Mouse (Mus musculus) activated CD4-positive, CD25-positive, alpha-beta regulatory T cell, adult 4 months (primary cell): Measurements from ENCODE around the gene Zfp988. TPM values are rescaled to one million over a fixed set of nuclear protein-coding genes. Genes with fewer than 3 reads are reported as not detected.
"Not testable (repeated sequence)": the region's sequence is repeated elsewhere in the genome, so short reads cannot be mapped to it uniquely, and the experiment has no call there.

Experiments
- ATAC-seq: one replicate; pipeline ENCODE4 v1.8.0; 2017
- polyA plus RNA-seq, 2 experiments: library from polyadenylated mRNA; unstranded; fragments of 100-300 nt; shearing (Covaris generic); gene quantifications; one replicate each; pipeline ENCODE4 v1.2.1; 2017

Gene Zfp988
- polyA plus RNA-seq, 2 experiments from 2014 or later, result 0.46 to 0.73 TPM

DNA sequence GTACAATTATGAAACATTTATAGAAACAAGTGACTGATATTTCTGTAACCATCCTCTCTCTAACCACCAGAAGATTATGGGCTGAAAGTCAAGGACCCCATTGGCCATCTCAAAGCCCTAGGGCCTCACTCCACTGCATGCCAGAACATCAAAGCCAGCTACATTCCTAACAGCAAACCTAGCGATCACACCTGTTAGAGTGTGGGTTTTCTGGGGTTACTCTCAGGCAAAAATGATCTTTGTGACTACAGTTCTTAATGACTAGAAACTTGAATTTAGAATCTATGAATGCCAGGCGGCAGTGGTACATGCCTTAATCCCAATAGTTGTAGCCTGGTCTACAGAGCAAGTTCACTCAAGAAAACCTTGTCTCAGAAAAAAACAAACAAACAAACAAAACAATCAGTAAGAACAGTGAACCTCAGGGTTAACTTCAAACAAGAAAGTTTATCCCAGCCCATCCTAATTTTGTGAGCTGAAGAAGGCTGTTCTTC lies 39.6 kb downstream of the Zfp988 start:
- ATAC-seq, result not testable (repeated sequence)

DNA sequence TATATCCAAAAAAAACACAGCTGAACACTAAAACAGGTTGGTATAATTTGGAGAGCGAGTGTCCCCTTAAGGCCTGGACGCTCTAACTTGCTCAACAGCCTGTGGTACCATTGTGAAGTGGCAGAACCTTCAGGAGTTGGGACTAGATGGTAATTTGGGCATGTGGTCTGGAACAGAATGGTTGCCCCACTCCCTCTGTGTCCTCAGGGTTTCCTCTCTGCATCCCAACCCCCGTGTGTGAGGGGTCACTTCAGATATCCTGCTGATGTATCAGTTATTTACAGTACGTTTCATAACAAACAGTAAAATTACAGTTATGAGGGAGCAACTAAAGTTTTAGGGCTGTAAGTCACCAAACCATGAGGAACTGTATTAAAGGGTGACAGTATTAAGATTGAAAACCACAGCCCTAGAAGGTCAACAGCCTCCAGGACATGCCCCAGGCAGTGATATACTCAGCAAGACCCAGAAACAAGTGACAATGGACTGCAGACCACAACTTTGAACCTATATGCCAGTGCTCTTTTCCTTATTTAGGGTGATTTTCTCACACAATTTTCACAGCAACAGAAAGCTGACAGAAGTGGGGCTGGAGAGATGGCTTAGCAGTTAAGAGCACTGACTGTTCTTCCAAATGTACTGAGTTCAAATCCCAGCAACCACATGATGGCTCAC lies 41.0 kb downstream of the Zfp988 start:
- ATAC-seq, result not testable (repeated sequence)

DNA sequence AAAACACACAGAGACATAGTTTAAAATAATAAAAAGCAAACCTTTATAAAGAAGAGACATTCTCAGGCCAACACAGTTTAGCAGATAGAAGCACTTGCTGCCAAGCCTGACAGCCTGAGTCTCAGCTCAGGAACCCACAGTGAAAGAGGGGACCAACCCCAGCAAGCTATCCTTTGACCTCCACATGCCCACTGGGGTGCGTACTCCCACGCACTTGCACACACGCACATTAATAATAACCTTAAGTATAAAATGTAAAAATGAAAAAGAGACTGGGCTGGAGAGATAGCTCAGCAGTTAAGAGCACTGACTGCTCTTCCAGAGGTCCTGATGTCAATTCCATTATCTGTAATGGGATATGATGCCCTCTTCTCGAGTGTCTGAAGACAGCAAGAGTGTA lies 41.8 kb downstream of the Zfp988 start:
- not testable (repeated sequence) for ATAC-seq

DNA sequence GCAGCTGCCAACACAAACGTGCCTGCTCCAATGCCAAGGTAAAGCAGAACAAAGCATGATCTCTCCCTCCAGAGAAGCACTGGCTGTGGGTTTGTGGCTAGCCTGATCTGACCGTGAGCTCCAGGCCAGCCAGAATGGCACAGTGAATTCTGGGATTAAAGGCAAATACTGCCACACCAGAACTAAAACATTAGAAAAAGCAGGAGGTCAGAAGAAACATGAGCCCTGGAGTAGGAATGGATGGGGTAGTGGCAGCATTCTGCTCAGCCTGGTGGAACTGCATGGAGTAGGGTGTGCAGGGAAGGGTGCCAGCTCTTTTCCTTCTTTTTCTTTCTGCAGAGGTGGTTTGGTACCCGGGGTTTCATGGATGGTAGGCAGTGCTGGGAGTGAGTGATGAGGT lies 42.4 kb downstream of the Zfp988 start:
- ATAC-seq, result not testable (repeated sequence)

DNA sequence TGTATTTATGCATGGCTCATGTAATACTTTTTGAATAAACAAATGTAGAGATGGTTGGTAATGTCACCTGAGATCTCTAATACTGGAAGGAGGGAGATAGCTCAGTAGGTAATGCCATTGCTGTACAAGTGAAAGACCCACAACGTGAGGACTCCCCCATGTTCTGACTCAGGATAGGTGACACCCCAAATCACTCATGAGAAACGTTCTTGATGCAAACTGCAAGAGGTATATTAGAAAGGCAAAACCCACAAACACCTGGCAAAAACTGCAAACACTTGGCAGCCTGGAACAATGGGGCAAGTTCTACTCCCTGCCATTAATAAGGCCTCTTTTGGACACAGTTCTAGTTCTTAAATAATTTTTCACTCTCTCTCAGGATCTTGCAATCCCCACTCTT lies 42.9 kb downstream of the Zfp988 start:
- not testable (repeated sequence) for ATAC-seq

DNA sequence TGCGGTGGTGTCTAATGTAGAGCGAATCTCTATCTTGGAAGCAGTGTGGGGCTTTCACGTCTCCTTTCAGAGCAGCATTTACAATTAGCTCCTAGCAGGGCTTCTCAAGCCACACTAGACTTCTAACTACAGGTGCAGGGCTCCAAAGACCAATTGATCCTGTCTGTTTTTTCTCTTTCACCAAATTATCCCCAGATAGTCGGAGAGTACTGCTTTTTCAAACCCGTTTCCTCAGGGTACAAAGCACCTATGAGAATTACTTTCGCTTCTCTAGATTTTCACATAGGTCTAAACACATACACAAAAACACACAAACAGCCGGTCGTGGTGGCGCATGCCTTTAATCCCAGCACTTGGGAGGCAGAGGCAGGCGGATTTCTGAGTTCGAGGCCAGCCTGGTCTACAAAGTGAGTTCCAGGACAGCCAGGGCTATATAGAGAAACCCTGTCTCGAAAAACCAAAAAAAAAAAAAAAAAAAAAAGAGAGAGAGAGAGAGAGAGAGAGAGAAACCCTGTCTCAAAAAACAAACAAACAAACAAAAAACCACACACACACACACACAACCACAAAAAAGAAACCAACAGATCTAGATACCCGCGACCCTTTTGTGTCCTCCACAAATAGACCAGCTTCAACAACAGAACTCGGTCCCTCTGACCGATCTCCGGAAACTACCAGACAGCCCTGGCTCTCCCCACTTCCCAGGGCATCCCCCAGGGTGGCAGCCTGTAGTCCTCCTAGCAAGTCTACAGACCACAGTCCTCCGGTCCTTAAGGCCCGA lies 43.6 kb downstream of the Zfp988 start:
- ATAC-seq, result not testable (repeated sequence)

DNA sequence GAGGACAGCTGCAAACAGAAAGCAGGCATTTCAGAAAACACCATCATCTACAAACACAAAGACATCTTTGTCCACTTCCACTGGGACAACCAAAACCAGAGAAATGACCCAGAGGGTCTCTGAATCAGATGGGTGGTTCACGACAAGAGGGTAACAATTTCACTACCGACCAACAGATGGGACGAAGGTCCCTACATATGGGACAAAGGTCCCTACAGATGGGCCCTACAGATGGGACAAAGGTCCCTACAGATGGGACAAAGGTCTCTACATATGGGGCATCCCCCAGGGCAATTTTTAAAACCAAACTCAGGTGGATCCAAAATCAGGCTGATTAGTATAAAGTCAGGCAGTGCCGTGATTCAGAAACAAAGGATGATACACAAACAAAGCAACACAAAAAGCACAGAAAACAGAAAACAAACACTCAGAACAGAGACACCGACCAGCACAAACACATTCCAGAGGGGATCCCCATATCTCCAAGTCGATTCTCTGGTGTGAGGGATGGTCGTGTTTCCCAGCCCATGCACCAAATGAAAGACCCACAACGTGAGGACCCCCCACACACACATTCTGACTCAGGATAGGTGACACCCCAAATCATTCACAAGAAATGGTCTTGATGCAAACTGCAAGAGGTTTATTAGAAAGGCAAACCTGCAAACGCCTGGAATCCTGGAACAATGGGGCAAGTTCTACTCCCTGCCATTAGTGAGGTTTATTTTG lies 44.4 kb downstream of the Zfp988 start:
- not testable (repeated sequence) for ATAC-seq

DNA sequence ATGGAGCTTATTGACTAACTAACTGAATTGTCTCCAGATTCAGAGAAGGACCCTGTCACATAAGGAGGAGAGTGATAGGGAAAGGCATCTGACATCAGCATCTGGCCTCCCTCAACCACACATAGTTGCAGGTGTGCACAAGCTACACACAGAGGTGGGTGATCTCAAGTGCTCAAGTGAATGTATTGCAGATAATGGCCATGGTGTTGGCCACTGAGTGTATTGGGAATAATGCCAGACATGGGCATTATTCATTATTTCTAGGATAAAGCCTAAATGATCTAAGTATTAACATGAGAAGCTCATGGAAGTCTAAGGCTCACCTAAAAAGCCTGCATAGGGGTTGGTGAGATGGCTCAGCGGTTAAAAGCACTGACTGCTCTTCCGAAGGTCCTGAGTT lies 45.1 kb downstream of the Zfp988 start:
- ATAC-seq, result not testable (repeated sequence)

DNA sequence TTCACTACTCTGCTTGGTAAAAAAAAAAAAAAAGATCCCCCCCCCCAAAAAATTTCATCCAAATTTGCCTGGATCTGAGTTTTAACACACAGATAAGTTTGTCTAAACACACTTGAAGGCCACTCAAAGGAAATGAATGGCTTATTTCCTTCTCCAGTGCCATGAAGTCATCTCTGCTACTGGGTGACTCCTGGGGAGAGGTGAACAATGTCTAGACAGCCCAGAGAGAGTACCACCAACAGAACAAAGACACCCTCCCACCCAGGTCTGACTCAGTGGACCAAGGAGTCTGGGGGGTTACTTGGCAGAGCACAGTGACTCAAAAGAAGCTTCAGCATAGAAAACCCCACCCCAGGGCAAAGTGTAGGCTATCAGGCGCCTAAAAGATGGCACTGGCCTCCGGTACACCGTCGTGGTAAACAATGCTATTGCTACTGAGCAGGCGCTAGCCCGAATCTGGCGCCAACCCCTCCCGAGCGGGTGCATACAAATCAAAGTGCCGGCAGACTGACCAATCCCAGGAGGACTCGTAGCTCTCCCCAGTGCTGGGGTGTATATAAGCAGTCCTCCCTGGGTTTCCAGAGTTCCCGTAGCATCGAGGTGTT lies 46.0 kb downstream of the Zfp988 start:
- ATAC-seq, result not testable (repeated sequence)

DNA sequence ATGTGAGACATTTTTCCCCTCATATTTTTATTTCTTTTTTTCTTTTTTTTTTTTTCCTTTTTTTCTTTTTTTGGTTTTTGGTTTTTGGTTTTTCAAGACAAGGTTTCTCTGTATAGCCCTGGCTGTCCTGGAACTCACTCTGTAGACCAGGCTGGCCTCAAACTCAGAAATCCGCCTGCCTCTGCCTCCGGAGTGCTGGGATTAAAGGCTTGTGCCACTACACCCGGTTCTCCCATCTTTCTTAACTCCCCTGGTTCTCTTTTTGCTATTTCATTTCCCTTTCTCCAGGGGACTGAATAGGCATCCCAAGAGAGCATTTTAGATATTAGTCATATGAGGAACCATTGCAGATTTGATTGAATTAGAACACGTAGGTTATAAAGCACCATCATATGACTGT lies 48.2 kb downstream of the Zfp988 start:
- not testable (repeated sequence) for ATAC-seq

DNA sequence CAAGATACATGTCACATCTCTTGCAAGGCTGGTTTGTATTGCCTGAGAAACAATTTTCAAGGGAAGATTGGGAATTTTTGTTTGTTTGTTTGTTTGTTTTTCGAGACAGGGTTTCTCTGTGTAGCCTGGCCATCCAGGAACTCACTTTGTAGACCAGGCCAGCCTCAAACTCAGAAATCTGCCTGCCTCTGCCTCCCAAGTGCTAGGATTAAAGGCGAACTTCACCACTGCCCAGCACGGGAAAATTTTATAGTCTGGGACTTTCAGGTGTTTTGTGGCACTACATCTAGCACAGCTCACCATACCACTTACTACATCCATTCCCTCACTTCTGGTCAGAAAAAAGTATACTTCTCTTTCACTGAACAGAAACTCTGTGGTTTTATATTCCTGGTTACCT lies 50.6 kb downstream of the Zfp988 start:
- ATAC-seq, result not testable (repeated sequence)

DNA sequence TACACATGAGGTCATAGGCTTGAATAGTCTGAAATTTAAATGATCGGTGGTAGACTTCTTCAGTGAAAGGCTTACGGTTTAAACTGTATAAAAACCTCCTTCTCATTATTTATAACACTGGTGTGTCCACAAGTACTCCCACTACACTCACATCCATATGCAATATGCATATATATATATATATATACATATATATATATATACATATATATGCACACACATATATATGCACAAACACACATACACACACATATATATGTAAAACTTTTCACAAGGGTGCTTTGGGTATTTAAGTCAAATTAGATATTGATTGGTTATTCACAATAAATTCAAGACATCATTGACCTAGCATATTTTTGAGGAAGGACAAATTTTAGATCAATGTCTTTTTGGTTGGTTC lies 51.7 kb downstream of the Zfp988 start:
- not testable (repeated sequence) for ATAC-seq

DNA sequence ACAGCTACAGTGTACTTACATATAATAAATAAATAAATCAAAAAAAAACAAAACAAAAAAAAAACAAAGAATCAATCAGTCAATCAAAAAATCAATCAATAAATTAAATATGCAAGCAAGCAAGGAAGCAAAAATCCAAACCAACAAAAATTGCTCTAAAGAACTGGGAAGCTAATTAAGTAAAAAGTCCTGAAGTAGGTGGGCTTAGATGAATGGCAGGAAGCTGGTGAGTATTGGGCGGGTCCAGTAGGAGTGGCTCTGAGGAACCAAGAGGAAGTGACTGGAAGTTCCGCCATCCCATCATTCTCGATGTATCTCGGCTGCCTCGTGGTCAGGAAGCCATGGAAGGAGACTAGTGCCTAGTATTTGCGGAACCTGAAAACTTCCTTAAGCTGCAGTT lies 55.5 kb downstream of the Zfp988 start, which contains the start of gene Zfp978:
Zfp978 (plus strand) TSS at position 301 of the 400 bp plus-strand sequence.
- ATAC-seq, result not testable (repeated sequence)

DNA sequence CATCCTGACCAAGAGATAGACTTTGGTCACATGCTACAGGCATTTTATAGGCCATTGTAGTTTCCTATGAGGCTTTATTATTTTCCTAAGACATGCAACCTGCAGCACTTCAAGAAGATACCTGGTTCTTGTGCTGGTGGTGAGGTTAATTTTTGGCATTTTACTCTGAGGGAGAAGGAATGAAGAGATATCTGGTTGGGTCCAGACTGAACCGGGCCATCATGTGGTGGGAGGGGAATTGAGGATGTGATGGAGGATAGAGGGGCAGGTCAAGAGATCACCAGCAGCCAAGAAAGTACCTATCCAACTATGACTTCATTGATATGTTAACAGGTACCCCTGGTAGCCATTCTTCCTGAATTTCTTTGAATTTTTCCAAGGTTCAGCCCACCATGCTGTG lies 56.4 kb downstream of the Zfp988 start:
- not testable (repeated sequence) for ATAC-seq

DNA sequence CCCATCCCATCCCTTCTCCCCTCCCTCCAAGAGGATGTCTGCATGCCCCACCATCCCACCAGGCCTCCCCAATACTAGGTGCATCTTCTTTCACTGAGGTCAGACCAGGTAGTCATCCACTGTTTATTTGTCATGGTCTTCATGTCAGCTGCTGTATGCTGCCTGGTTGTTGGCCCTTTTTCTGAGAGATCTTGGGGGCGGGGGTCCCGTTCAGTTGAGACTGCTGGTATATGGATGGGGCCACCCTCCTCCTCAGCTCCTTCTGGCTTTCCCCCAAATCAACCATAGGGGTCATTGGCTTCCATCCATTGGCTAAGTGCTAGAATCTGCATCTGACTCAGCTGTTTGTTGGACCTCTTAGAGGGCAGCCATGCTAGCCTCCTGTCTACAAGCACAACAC lies 64.1 kb downstream of the Zfp988 start:
- not testable (repeated sequence) for ATAC-seq

DNA sequence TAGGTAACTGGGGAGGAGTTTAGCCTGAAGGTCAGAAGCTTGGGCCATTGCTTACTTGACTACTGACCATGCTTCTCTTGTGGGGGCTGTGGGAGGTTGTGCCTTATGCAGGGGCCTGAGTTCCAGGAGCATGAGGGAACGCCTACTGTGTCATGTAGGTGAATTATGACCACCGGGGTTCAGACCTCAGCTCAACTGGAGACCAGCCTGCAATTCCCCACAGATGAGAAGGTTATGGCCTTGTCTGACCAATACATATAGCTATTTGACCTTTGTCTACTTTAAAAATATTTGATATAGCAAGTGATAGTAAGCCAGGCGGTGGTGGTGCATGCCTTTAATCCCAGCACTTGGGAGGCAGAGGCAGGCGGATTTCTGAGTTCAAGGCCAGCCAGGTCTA lies 77.7 kb downstream of the Zfp988 start:
- ATAC-seq, result not testable (repeated sequence)

Other genes starting within 250 kb of the Zfp988 start
- 10 to 100 TPM in 1 of 2 experiments, 1 to 10 TPM in 1; 6.4 to 12.5 TPM for gene Zfp991, start 173.6 kb upstream of the Zfp988 start, polyA plus RNA-seq
- gene Zfp978, start 55.6 kb downstream of the Zfp988 start, polyA plus RNA-seq, result under 1 TPM in 1 of 2 experiments, not detected in 1; 0.33 TPM
- gene Zfp982, start 186.7 kb downstream of the Zfp988 start, polyA plus RNA-seq, result under 1 TPM in 1 of 2 experiments, not detected in 1; 0.49 TPM
- under 1 TPM in 1 of 2 experiments, not detected in 1; 0.22 TPM for gene Gm16503, start 234.5 kb downstream of the Zfp988 start, polyA plus RNA-seq
- 1 to 10 TPM in 1 of 2 experiments, under 1 TPM in 1; 0.73 to 2.9 TPM for gene Zfp985, start 247.6 kb downstream of the Zfp988 start, polyA plus RNA-seq